Mouse (Mus musculus): ENCODE results near the gene Cerk. TPM values are rescaled to one million over a fixed set of nuclear protein-coding genes. Genes with fewer than 3 reads are reported as not detected.
"Not testable (repeated sequence)": the region's sequence is repeated elsewhere in the genome, so short reads cannot be mapped to it uniquely, and the experiment has no call there.

Gene Cerk
- 16.1 and 16.4 TPM in 2 replicates for polyA plus RNA-seq (2012; rRNA removed)

DNA sequence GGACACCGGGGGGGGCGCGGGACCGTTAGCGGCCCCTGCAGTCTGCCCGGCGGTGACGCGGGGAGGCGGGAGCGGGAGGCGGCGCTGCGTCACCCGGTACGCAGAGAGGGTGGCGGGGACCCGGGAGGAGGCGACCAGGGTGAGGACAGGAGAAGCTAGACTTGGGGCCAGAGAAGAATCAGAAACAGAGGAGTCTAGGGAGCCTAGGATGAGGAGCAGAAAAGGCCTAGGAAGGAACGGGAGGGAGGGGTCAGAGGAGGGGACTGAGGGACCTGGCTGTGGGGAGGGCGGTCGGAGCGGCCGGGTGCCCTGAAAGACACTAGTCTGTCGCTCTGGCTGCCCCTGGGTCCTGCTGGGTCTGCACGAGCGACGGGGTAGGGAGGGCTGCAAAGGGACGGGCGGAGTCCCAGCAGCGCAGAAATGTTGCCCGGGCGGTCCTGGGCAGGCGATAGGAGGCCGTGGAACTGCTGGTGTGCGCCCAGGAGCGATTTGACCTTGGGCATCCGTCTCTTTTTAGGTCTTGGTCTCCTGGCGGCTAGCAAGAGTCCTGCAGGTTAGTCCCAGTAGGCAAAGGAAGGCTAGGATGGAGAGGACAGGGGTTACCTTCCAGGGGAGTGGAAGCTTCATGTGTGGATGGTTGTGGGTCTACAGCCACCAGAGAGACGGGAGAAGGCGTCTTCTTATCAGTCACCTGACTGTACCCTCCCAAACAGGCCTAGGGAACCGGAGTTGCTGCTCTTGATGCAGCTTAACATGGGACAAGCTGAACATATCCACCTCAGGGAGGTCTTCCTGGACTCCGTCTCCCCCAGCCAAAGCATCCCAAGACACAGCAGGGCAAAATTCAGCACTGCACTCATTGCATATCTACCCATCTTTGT lies at the start of gene Cerk:
Gene Cerk (minus strand): TSS at position 453 of the 881 bp plus-strand sequence.
- DNase-seq (ENCODE audit: low read depth) = no peak

DNA sequence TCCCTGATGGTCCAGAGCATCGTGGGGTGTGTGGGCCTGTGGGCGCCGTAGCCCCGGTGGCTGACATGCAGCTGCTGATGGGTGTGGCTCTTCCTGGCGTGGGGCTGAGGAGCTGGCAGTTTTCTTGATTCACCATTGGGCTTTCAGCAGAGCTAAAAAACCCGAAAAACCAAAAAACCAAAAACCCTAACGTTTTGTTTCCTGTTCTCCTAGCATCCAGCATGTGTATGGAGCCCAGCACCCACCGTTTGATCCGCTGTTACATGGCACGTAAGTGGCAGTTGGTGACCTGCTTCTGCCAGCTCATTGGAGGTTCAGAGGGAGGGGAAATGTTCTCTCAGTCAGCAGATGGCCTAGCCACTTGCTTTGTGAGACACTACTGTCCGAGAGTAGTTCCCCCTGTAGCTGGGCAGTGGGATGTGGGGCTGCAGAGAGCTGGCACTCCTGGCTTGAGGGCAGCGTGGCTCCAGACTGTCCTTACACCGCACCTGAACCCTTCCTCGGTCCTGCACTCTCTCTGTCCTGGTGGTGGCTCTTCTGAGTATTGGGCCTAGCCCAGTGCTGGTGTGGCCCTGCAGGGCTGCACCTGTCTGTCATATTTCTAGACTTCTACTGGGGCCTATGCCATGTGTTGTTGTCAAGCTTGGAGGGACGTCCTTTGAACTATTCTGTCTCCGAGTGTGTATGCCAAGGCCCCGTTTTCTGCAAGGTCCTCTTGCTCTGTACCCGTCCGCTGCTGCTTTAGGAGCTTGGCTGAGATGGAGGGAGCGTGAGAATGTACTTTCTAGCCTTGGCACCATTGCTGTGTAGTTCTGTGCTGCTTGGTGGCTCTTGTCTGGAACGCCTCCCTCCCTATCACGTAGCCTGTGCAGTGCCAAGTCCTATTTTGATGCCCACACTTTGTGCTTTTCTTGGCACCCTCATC lies 48.8 kb upstream of the Cerk start:
- DNase-seq (ENCODE audit: low read depth) = no peak

DNA sequence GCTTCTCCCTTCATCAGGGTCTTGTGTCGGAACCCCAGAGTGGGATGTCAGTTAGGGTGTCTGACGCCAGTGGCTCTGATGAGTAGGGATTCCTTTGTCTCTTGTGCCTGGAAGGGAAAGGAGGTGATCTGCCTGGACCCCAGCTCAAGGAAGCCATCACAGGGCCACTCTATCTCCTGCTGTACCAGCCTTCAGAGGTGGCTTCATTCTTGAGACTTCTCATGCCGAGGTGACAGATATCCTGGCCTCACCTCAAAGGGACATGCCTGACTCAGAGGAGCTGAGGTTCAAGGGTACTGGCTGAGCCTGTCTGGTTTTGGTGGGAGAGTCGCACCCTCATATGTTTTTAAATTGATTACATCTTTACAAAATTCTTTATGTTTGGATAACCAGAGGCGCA lies 48.1 kb upstream of the Cerk start:
- DNase-seq (ENCODE audit: low read depth) = no peak

DNA sequence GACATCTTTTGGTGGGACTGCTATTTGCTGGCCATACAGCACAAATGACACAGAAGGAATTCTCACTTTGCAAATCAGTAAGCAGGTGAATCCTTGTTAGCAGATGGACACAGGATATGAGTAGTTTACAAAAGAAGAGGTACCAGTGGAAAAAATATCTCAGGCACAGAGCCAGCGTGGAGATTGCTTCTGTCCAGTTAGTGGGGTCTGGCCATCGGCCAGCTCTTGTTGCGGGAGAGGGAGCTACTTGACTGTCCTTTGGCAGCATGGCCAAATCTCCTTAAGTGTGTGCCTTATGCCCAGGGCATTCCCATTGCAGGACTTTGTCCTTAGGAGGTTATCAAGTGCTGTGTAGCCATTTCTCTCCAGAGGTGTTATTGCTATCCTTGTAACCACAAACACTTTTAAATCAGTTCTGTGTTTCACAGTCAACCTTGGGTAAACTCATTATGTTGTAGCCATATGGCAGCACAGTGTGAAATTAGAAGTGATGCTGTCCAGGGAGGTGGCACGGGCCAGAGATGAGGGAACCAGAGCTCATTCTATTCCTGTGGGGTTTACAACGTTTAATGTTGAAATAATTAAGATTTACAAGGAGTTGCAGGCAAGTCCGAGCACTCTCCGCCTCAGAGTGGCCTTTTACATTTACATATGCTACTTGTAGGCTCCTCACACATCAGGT lies 46.0 kb upstream of the Cerk start:
- no peak for DNase-seq (ENCODE audit: low read depth)

DNA sequence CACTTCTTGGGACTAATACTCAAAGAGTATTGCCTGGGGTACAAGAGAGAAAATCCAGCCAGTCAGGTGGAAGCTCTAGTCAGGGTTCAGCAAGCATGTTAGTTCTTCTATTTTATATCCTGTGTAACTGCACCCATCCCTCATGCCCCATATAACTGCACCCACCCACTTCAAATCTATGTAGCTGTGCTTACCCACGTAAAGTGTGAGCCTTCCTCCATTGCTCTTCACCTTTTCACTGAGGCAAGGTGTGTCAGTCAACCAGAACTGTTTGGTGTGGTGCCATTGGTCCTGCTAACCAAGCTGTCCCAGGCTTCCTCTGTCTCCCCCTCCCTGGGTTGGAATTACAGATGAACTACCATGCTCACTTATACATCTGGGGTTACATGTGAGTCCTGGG lies 45.2 kb upstream of the Cerk start:
- DNase-seq (ENCODE audit: low read depth) = no peak

DNA sequence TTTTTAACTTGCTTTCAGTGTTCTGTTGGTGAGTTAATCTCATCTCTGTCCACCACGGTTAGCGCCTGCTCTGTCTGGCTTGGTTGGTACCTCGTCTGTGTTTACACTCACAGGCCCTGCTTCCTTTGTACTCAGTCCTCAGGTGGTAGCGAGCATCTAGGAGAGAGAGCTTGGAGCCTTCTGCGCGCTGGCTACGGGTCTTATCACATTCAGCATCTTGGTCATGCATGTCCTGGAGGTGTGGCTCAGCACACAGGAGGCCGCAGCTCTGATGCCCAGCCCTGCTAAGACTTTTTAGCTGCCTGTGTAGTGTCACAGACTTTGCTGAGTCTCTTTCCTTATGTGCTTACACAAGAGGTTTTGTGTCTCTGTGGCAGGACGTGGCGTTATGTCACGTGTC lies 43.7 kb upstream of the Cerk start:
- no peak for DNase-seq (ENCODE audit: low read depth)

DNA sequence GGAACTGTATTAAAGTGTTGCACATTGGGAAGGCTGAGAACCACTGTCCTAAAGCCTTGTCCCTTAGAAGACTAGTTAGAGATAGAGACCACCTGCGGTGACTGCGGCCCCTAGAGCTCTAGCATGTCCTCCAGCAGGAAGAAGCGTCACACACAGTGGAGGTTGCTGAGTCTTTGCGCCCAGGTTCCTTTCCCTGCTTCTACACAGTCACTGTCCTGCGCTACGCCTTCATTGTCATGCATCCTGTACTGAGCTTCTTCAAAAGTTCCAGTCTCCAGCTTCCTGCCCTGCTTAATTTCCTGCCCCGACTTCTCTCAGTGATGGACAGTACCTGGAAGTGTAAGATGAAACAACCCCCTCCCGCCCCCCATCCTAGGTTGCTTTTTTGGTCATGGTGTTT lies 43.1 kb upstream of the Cerk start:
- DNase-seq (ENCODE audit: low read depth) = no peak

DNA sequence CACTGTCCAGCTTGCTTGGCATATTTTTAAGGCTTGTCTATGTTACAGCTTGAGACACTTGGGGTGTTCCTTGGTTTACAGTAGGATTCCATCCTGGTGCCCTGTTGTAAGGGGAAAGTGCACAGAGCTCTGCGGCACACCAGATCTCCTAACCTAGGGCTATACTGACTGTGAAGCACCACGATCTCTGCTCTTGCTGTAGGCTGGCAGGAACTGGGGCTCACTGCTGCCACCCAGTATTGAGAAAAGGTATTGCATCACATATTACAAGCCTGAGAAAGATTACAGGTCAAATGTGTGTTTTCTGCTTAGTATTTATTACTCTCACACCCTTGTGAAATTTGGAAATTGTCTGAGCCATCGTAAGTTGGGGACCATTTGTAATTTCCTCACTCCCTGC lies 42.2 kb upstream of the Cerk start:
- DNase-seq (ENCODE audit: low read depth) = no peak

DNA sequence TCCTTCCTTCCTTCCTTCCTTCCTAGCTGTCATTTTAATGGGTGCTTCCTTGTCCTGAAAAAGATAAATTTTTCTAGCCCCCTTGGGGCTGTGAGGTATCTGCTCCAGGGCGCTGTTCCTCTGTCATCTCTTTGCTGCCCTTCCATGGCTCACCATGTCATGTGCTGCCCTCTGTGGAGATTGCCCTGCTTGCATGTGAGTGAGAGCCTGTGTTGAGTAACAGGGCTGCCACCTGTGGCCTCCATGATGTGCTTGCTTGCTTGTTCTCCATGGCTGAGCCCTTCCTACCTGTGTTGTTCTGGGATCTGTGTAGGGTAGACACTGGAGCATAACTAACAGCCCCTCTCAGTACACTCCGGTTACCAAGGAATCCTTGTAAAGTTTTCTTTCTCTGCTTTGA lies 41.0 kb upstream of the Cerk start:
- no peak for DNase-seq (ENCODE audit: low read depth)

DNA sequence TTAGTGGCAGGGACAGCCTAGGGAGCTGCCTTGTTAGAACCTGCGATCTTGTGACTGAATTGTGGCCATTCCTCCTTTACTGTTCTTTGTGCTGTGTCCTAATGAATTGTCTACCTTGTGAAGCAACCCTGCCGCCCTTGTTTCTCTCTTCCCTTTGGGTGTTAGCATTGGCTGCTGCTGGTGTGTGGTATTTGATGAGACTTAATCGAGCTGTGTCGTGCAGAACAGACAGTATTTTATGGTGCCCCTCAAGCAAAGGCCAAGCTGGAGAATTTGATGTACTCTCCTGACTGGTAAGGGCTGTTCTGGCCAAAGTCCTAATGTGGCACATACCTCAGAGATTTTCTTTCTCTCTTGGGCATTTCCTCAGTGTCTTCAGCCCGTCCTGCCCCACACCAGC lies 40.3 kb upstream of the Cerk start:
- DNase-seq (ENCODE audit: low read depth) = peak; percentile 87

DNA sequence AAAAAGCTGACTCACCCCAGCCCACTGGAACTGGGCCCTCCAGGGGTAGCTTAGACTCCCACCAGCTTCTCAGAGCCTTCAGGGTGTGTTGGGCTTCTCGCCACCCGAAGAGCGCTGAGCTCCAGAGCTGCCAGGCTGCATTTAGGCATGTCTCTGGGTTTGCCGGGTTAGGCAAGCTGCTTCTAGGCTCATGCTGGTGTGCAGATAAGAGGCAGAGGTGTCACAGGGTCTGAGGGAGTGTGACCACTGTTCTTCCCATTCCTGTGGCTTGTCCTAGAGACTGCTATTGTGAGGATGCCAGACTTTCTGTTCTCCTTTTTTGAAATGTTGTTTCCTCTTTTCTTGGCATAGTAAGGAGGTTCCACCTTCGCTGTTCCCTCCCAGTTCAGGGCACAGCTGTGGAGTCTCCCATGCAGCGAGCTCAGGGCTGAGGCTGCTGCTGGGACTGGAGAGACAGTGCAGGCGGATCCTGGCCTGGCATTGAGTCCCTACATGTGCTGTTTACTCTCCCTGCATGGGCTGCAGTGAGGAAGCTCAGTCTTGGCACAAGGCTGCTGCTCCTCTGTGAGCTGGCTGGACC lies 39.1 kb upstream of the Cerk start:
- DNase-seq (ENCODE audit: low read depth) = no peak

DNA sequence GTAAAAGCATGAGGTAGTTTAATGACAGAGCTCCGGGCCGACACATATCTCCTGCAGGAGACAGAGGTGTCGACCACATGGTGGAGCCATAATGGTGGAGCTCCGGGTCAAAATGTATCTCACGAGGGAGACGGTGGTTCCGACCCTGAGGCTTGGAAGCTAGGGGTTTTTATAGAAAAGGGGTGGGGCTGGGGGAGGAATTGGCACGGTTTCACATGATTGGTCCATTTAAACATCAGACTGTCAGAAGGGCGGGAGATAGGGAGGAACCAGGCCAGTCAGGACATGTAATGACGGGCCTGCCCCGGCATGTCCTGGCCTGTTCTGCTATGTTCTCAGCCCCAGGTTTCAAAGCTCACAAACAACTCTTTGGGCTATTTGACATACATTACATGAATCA lies 36.0 kb upstream of the Cerk start:
- not testable (repeated sequence) for DNase-seq (ENCODE audit: low read depth)

DNA sequence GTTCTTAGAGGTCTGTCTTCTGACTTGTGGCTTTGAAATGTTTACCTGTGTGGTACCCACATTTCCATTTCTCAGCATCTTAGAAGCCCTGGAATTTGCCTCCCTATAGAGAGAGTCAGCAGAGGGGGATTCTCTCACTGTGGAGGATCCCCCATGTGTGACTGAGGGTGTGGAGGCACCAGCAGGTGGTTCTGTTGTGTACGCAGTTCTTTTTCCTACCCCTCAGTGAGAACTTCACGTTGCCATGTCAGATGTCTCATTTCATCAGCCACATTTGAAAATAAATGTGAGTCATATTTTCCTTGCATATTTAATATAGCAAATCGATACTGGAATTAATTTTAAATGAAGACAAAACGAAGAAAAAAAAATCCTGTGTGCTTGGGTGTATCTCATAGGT lies 35.4 kb upstream of the Cerk start:
- no peak for DNase-seq (ENCODE audit: low read depth)

DNA sequence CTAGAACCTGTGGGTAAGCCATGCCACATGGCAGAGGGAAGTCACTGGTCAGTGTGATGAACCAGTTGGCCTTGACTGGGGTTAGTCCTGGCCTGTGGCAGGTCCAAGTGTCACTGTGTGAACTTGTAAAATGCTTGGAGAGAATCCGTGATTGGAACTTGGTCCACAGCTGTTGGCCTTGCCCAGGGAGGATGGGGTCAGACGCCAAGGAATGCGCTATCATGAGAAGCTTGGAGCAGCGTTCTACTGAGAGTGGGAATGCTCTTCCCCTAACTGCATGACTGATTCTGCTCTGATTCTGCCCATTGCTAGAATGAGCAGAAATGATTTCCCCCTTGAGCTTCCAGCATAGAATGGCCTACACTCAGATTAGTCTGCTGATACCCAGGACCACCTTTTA lies 34.8 kb upstream of the Cerk start:
- no peak for DNase-seq (ENCODE audit: low read depth)

DNA sequence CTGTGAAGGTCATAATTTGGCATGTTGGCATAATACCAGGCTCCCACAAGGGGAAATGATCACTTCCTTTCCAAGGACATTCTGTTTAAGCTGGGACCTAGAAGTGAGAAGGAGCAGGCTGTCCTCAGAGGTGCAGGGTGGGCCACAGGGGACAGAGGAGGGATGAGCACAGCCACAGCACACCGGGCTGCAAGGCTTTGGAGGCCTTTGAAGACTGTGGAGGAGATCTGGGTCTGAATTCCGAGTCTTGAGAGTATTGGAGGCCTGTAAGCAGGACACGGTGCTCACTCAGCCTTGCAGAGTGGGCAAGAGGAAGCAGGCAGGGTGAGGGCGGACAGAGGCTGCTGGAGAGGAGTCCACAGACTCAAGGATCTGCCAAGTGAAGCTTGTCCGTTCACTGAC lies 34.3 kb upstream of the Cerk start:
- DNase-seq (ENCODE audit: low read depth) = no peak

DNA sequence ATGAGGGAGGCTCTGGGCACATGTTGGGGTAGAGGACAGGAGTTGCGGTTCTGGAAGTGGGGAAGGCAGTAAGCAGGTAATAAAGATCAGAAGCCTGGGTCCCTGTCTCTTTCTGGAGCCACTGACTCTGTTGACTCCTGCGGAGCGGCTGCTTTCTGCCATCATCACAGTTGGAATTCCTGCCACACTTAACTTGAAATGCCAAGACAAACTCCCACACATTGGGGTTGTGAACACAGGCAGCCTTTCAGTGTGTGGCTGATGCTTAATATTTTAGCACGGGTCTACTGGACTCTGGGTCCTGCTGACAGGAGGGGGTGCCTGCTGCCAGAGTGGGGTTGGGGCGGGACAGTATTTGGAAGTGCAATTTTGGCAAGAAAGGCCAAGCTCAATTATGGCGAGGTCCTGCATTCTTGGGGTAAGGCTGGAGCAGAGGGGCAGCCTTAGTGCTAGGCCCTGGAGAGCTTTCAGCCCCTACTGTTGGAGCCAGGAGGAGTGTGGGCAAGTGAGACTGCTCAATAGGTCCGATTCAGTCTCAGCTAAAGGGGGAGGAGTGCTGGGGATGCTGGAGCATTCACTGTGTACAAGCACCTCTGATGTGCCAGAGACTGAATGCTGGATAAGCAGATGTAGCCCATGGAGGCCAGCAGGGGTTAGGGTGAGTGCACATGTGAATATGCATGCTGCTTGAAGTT lies 33.7 kb upstream of the Cerk start:
- no peak for DNase-seq (ENCODE audit: low read depth)

DNA sequence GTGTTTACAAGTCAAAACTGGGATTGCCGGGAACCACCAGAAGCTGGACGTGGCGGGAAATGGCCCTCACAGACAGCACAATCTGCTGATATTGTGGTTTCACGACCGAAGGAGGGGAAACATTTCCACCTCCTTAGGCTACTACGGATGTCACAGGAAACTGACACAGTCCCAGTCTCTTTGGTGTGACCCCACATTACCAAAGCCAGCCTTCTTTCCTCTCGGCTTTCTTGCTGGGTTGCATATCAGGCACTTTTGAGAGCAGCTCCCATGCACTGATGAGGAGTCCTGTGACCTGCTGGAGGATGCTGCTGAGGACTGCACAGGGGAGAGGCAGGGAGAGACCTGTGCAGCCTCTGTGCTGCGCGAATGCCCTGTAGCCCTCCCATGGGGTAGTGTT lies 30.7 kb upstream of the Cerk start:
- DNase-seq (ENCODE audit: low read depth) = not testable (repeated sequence)

DNA sequence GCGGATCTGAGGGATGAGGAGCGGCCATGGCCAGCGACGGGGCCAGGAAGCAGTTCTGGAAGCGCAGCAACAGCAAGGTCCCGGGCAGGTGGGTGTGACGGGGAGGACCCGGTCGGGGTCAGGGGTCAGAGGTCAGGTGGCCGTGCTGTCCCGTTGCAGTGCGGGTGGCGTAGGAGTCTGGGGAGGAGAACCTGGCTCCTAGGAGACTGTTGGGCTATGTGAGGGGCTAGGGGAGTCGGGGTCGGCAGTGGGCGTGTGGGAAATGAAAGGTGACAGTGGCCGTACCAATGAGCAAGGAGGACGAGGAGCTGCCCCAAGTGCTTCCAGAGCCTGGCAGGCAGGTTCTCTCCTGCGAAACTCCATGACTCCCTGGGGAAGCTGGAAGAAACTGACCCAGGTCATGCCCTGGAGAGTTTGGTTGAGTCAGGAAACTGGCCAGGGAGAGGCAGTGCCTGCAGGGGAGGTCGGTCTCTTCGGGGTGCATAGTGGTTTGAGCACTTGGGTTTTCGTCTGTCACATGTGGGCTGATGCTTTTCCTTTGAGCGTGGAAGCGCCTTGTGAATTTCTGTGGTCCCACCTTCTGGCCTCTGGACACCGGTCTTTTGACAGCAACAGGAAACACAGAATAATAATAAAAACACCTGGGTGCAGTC lies 28.7 kb upstream of the Cerk start:
- no peak for DNase-seq (ENCODE audit: low read depth)

DNA sequence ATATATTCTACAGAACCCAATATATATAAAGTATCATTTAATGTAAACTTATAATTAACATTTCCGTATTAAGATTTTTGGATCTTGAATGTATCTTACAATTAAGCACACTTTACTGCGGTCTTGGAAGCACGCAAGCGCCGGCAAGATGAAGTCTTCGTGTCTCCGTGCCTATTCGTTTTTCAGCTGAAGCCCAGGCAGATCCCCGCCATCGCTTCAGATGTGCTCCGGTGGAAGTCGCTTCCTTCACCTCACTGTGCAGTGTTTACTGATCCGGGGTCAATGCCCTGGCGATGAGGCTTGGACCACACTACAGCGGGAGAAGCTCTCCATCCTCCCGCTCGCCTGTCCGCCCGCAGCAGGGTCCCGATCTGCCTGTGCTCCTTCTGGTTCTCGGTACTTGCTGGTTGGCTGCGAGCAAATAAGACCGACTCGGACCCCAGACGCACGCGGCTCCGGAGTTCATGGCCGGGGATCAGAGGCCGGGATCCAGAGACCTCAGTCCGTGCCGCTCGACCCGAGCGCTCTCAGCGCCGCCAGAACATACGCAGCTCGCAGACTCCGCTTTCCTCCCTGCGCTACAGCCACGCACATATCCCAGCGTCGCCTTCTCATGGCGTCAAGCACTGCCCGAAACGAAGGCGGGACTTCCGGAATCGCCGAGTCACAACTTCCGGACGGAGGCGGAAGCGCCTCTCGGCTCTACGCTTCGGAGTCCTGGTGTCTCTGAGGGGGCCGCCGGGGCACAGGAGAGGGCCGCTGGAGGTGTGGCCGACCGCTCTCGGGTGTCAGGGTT lies 28.0 kb upstream of the Cerk start, which contains the start of gene Tbc1d22a:
Gene Tbc1d22a (plus strand): TSS at position 707 of the 796 bp plus-strand sequence.
- DNase-seq (ENCODE audit: low read depth) = peak; percentile 62

DNA sequence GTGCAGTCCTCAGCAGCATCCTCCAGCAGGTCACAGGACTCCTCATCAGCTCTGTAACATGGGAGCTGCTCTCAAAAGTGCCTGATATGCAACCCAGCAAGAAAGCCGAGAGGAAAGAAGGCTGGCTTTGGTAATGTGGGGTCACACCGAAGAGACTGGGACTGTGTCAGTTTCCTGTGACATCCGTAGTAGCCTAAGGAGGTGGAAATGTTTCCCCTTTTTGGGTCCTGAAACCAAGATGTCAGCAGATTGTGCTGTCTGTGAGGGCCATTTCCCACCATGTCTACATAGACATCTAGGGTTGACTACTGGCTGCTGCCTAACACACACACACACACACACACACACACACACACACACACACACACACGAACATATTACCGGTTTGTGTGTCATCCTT lies 26.3 kb upstream of the Cerk start:
- DNase-seq (ENCODE audit: low read depth) = not testable (repeated sequence)
